Mouse (Mus musculus): ENCODE results near the gene Adamts12.

The Adamts12 gene

DNA sequence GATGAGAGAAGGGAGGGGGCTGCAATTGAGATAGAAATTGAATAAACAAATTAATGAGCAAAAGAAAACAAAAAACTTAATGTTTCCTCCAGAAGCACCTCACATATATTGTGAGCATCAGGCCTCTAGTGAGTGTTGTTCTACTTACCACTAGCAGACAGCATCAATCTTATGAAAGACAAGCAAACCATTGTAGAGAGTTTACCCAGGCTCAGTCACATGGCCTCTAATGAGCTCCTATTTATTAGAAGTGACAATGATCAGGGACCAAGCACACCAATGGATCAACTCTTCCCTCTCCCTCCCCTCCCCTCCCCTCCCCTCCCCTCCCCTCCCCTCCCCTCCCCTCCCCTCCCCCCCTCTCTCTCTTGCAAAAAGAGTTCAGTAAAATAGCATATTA, 218.6 kb downstream of the Adamts12 start:
- DNase-seq (ENCODE audit: low read depth in 2 of 2, low spot score in 2 of 2) = no peak

DNA sequence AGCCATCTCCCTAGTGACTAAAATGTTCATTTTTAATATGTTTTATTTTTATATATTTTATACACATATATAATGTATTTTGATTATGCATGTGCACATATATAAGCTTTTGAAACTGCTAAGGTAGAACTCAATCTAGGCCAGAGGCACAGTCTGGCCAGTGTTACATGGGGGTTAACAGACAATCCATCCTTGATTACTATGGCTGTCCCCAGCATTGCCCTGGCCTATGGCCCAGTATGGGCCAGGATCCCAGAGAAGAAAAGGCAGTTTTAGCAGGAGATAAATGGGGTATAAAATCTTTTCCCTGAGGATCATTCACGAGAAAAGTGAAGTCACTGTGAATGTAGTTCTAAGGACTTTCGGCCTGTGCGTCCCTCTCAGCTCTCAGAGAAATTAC, 223.2 kb downstream of the Adamts12 start:
- DNase-seq (ENCODE audit: low read depth in 2 of 2, low spot score in 2 of 2) = no peak

DNA sequence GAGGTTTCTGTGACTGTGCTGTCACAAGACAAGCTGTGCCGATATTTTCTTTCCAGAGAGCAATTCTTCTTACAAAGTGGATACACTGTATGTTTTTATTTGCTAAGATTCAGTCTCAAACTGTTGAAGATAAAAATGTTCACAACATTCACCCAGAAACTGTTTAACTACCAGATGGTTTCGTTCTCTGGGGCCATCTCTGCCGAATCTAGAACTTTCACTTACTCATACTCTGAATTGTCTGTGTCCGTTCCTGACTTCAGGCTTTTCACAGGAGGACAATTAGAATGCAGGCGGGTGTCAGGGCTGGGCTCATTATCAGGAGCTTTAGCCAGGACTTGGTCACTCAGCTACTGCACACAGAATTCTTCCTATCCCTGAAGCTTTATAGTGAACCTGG, 227.7 kb downstream of the Adamts12 start:
- no peak for DNase-seq (ENCODE audit: low read depth in 2 of 2, low spot score in 2 of 2)

DNA sequence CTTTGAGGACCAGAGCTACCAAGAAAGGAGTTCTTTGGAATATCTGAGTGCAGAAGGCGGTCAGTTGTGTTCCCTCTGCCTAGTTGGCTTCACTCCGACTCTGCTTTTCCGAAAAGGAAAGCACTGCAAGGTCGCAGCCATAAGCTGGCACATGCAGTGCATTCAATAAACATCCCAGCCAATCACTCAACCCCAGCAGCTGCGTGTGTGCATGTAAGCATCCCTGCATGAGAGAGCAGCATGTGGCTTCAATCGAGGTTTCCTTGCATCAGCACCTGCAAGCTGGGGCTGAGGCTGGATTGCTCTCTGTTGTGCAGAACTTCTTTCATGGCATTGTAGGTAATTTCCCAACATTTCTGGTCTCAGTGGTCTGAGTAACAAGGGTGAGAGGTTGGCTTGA, 230.4 kb downstream of the Adamts12 start:
- DNase-seq (ENCODE audit: low read depth in 2 of 2, low spot score in 2 of 2) = no peak

DNA sequence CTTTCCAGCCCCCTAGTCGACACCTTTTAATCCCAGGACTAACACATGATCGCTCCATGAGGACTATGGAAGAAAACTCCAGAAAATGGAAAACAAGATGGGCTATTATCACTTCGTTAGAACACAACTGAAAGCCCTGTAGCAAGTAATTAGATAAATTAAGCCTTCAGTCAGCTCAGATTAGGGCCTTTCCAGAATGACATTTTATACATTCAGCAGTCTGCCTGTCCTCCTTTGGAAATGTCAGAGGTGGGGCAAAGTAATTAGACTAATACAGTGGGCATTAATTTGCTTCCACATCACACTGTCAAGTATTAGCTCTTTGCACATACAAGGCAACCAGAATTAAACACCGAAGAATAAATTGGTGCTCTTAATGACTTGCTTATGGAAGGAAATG, 233.4 kb downstream of the Adamts12 start:
- DNase-seq (ENCODE audit: low read depth in 2 of 2, low spot score in 2 of 2) = no peak

DNA sequence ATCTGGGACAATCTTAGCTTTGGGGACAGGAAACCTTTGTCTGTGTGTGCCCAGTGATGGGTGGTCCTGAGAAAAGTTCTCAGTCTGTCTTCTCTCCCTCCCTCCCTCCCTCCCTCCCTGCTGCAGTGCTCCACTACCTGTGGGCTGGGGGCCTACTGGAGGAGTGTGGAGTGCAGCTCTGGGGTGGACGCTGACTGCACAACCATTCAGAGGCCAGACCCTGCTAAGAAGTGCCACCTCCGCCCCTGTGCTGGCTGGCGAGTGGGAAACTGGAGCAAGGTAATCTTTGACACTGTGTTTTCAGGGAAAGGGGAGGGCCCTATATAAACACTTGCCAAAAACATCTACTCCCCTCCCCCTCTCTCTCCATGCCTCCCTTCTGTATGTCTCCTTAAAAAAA, 252.5 kb downstream of the Adamts12 start:
- no peak for DNase-seq (ENCODE audit: low read depth in 2 of 2, low spot score in 2 of 2)

DNA sequence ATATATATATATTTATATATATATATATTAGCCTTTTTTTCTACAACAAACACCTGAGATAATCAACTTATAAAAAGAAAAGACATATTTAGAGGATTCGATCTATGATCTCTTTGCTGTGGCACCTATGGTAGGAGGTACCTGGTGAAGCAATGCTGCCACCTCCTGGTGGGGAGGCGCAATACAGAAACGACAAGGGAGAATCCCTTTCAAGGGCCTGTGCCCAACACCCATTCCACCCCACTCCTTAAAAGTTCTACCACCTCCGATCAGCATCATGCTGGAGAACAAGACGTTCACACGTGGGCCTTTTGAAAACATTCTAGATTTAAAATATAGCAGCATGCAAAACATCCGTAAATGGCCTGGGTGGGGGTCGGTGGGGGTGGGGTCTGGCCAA, 255.9 kb downstream of the Adamts12 start:
- no peak for DNase-seq (ENCODE audit: low read depth in 2 of 2, low spot score in 2 of 2)

DNA sequence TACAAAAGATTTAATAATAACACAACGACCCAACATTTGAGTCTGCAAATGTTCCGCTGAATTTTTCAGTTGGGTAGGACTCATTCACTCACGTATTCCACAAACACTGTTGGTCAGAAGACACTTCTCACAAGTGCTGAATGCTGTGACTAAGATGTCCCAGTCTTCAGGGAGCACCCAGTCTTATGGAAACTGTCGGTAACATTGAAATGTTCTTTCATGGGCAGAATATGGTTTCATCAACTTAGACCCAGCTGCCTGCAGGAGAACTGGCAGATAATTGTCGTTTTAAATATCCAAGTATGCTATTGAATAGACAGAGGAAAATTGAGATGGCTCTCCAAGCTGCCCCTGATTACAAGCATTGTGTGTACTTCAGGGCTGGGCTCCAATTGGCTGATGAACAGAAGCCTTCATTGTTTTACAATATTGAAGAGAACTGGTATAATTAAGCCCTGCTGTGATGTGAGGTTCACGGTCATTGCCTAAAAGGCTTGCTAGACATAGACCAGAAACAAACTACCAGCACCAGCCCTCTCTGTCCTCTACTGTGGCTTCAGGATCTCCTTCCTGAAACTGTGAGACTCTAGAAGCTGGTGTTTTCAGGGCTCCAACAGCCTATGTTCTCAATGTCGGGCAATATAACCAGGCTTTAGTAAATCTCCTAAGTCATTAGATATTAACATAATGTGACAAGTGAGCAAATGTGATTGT, 275.0 kb downstream of the Adamts12 start:
- DNase-seq (ENCODE audit: low read depth in 2 of 2, low spot score in 2 of 2) = no peak

DNA sequence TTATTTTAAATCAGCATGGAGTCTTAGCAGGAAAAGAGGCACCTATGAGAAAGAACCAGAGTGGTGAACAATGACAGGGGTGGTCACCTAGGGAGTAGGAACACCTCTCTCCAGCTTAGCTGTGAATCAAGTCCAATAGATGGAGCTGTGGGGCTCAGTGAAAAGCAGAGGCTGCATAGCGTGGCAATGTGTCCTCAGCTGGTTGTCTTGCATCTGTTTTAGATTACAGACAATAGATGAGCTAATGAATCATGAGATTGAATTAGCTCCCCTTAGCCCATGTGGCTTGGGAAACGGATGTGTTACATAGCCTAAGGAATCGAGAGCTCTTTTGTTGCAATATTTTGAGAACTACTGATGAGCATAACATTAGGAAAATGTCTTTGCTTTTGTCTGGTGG, 291.3 kb downstream of the Adamts12 start:
- DNase-seq (ENCODE audit: low read depth in 2 of 2, low spot score in 2 of 2) = no peak

DNA sequence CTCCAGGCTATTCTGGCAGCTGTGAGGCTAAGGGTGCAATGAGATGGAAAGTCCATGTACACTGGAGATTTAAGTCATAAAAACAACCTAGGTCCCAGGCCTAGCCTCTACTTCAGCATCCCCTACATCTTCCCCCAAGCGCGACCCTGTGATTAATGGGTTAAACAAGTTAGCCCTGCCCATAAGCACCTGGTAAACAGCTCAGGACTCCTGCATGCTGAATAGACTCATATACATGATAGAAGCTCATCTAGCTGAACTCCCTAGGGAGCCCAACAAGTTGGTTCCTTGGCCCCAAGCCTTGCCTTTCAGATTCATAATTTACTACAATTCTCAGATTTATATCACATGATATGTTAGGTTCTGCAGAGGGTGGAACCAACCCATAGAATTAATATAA, 292.9 kb downstream of the Adamts12 start:
- no peak for DNase-seq (ENCODE audit: low read depth in 2 of 2, low spot score in 2 of 2)

DNA sequence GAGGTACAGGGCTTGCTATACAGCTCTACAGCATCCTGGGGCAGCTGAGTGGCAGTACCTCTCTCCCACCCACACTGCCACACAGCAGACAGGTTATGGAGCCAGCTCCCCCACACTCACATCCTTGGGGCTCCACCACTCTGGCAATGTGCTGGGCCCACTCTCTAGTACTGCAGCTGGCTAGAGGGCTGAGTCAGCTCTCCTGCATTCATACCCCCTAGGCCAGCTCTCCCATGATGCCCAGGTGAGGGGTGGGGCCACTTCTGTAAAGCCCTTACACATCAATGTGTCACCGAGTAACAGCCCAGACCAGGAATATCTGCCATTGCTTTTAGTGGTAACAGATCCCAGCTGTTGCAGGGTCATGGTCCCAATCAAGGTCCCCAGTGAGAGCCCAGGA, 296.3 kb downstream of the Adamts12 start:
- no peak for DNase-seq (ENCODE audit: low read depth in 2 of 2, low spot score in 2 of 2)

DNA sequence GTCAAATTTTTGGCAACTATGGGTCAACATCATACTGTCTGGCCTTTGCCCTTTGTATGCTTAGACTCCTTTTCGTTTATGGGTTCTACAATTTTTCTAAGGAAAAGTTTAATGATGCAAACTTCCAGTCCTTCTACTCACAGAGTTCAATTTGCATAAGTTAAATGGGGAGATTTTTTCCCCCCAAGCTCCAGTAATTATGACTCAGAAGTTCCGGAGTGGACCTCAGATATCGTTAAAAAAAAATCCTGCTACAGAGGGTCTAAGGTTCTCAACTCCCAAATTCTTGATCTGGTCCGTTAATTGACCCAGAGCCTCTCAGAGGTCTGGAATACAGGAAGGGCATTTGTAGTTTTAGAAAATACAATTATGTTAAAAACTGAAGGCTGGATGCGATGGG, 297.2 kb downstream of the Adamts12 start:
- no peak for DNase-seq (ENCODE audit: low read depth in 2 of 2, low spot score in 2 of 2)

DNA sequence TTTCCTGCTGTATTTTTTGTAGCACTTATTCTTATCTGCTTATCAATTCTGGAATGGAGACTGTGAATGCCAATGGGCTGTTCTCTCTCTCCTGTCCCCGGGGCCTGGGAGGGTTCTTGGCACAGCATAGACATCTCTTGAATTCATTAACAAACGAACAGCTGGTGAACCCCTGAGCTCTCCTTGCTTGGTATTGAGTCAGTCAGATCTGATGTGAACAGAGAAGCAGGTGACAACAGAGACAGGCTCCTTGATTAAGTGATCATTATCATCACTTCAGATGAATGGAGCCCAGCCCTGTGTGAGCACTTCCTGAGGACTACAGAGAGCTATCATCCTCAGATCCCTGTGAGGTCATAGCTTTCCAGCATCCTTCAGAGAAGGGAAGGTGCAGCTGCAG, 299.5 kb downstream of the Adamts12 start:
- no peak for DNase-seq (ENCODE audit: low read depth in 2 of 2, low spot score in 2 of 2)

DNA sequence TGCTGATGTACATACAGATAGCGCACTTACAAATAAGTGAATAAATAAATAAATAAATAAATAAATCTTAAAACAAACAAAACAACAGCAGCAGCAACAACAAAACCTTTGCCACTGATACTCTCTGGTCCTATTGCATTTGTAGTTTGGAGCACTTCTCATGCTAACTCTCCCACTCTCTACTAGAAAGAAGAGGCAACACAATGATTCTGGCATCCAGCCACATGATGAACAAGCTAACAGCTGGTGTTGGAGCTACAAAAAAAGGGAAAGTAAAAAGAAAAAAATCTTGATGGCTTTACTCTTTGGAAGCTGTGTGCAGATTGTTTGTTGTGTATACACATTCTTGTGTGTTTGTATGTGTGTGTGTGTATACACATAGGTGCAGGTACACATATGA, 300.2 kb downstream of the Adamts12 start:
- no peak for DNase-seq (ENCODE audit: low read depth in 2 of 2, low spot score in 2 of 2)

DNA sequence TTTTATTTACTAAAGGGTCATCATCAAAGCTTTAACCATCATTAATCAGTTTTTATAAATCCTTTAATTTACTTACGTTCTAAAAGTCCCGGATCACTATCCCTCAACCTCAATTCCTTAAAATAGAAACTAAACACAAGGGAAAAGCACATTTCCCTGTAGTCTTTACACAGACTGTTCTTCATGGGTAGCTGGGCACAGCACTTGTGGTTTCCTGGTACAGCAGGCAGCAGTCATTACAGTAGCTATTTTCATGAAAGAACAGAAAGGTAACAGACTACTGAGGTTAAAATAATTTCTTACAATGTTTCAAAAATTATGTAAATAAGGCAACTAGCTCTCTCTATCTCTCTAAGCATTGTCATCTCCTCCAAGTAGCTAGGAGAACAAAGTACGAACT, 305.0 kb downstream of the Adamts12 start:
- no peak for DNase-seq (ENCODE audit: low read depth in 2 of 2, low spot score in 2 of 2)

DNA sequence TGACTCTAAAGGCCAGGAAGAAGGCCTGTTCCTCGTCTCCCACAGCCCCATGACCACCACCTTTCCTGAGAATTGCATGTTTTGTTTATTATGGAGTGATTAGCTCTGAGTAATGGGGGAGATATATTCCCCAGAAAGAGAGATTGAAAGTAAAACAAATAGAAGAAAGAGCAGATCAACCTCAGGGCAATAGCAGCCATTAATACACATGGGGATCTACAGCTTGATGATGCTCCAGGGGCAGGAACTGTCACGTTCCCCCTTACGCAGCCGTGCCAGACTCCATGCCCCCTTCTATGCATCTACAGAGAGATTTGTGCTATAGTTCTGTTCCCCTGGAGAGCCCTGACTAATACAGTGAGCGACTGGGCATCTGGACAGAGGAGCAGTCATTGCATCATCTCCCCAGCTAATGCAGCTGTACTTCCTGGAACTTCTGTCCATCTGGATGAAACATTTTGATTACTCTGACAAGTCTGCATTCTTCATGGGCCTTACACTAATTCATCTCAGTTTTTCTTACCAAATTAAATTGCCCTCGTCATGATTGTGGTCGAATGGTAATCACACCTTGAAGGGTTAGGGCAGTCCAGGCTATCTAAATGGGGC, 306.0 kb downstream of the Adamts12 start:
- DNase-seq (ENCODE audit: low read depth in 2 of 2, low spot score in 2 of 2) = no peak

DNA sequence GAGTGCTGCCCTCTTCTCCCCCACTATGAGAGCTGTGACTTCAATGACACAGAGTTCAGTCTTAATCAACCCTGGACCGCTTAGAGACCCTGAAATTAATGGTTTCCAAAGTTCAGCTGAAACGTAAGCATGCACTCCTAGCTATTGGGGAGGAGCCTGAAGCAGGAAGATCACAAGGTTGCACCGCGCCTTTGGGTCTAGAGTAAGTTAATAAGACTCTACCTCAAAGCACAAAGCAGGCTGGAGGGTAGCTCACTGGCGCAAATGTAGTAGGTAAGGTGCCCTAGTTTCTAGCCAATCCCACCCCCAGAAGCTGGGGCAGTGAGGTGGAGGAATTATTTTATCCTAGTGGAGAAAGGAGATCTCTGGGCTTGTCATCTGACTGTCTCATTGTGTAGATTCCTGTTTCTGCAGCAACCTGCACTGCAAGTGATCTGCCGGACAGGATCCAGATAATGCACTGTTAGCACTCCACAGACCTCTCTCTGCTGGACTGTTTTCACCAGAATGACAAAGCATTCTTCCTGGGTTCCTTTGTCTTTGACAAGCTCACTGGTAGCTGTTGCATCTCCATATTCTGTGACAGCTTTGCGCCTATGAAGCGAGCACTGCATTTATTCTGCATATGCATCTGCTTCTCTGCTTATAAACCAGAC, 315.0 kb downstream of the Adamts12 start:
- no peak for DNase-seq (ENCODE audit: low read depth in 2 of 2, low spot score in 2 of 2)

DNA sequence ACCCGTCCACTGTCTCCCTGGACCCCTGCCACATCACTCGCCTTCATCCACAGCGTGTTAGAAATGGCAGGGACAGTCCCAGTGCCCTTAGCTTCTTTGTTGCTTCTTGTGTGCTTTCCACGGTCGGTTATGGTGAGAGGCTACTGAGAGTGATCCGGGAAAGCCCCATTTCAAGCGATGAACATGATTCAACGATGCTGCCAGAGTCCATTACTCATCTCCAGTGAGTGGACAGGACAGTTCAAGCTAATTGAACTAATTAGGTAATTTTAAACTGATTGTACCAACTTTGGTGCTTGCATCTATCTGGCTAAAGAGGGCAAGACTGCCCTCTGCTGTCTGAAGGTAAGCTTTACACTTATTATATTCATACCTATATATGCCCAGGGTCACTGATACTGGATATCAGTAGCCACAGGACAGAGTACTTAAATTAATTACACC, 315.5 kb downstream of the Adamts12 start:
- DNase-seq (ENCODE audit: low read depth in 2 of 2, low spot score in 2 of 2) = no peak

DNA sequence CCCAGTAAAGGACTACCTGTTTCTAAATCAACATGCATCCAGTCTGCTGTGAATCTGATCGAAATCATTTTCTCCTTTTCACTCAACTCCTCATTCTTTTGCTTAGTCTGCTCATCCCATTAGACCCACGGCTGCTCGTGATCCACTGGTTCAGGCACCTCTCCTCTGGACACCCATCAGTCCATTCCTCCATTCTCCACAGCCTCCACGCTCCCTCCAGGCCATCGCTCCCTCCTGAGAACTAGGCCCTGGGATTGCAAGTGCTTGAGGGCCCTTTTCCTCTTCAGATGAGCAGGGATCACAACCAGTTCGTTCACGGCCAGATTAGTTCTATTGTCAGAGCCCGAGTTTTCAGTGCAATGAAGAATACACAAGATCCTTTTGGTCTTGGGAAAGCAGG, 316.0 kb downstream of the Adamts12 start:
- DNase-seq (ENCODE audit: low read depth in 2 of 2, low spot score in 2 of 2) = no peak

DNA sequence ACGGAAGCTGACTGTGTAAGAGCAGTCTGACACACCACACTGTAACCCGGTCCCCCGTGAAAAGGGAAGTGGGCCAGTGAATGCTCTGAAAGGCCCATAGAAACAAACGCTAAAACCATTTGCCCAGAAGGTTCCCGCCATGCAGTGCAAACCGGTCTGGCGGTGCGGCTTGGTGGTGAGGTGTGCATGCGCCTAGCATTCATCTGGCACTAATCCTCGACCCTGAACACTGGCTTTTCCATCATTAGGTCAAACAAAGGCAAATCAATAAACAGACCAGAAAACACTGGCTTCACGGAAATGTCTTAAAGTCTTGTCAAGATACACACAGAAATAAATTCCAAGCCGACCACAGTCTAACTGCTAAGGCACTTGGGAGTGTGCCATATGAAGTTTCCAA, 318.0 kb downstream of the Adamts12 start:
- no peak for DNase-seq (ENCODE audit: low read depth in 2 of 2, low spot score in 2 of 2)

DNA sequence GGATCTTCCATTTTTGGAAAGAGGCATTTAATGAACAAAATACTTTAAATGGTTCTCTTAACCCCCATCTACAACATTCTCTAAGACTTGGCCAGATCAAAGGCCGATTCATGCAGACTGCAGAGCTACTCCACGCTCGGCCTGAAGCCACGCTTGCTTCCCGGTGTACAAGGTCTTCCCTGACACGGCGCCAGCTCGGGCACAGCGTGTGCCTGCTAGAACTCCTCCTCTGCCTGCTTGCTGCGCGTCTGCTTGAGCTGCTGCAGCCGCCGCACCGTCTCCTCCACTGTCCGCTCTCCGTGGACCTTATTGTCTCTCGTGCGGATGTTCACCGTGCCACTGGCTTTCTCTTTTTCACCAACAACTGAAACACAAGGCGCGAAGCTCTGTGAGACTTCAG, 319.2 kb downstream of the Adamts12 start:
- no peak for DNase-seq (ENCODE audit: low read depth in 2 of 2, low spot score in 2 of 2)

DNA sequence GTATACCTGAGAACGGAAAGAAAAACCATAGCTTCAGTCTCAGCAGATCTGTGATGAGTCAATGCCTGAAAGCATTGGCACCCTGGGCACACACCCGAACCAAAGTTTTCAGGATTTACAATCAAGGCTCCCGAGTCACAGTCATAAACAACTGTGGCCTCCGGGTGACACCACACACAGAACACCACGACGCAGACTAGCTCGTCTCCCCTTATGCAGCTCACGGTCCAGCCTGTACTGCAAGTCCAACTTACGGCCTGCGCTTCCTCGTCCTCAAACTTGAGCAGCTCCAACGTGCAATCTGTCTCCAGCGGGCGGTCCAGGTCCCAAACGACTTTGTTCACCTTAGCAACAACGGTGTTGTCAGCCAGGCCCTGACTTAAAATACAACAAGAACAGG, 328.3 kb downstream of the Adamts12 start:
- DNase-seq (ENCODE audit: low read depth in 2 of 2, low spot score in 2 of 2) = no peak

DNA sequence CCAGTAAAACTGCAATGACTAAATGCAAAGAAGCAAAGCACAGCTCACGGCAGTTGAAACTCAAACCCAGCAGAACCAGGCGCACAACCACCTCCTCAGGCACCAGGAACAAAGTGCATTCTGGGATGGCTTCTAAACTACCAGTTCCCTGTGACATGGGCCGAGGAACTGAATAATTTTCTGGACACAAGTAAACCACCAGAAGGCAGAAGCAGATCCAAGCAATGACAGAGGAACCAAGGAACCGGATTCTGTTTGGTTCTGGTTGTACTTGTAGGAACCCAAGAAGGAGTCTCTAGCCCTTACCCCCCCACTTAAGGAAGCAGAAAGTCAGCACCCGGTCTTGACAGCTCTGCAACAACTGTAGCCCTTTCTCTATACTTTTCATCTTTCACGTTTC, 331.8 kb downstream of the Adamts12 start:
- DNase-seq (ENCODE audit: low read depth in 2 of 2, low spot score in 2 of 2) = no peak
